Mouse (Mus musculus) layer of hippocampus, adult 2 months (tissue): ENCODE data around the gene Stat5a. TPM values are rescaled to one million over a fixed set of nuclear protein-coding genes. Genes with fewer than 3 reads are reported as not detected.

Source experiments
- DNase-seq, 2 experiments: peaks; one replicate each; pipeline ENCODE4 v3.0.0; 2022; ENCODE audit warnings: low spot score in 2 of 2
- H3K27ac ChIP-seq: fragments of 200-600 bp; 2 replicates; pipeline ENCODE4 v1.8.1; 2022
- H3K4me3 ChIP-seq: fragments of 200-600 bp; 2 replicates; pipeline ENCODE4 v1.8.1; 2022; ENCODE audit warnings: mild to moderate bottlenecking
- CTCF ChIP-seq: fragments of 200-600 bp; conservative IDR thresholded peaks from 2 replicates; pipeline ENCODE4 v1.8.1; 2022; ENCODE audit warnings: antibody characterized with exemption, mild to moderate bottlenecking, moderate library complexity
- total RNA-seq, 2 experiments: library from RNA; stranded (reverse); gene quantifications; 2 replicates each; pipeline ENCODE4 v1.2.3; 2021

The Stat5a gene
- total RNA-seq, 2 experiments from 2014 or later, result 1.7 to 2.0 TPM

- no peak for DNase-seq
- H3K4me3 ChIP-seq, result no peak overlapping the region
- no peak for TF ChIP-seq CTCF
- no peak overlapping the region for H3K27ac ChIP-seq
Measured at GRCm38 (mm10) chr11:100843070-100843669, 16.0 kb upstream of the Stat5a start.

- Histone ChIP-seq H3K4me3 (no peak overlapping the region), H3K27ac (no peak overlapping the region)
- no peak for TF ChIP-seq CTCF
- no peak for DNase-seq
Measured at GRCm38 (mm10) chr11:100844121-100844520, 15.0 kb upstream of the Stat5a start.

GRCm38 (mm10) chr11:100845793-100846192 lies 13.4 kb upstream of the Stat5a start:
- H3K27ac ChIP-seq, result no peak overlapping the region
- DNase-seq, result no peak
- no peak overlapping the region for H3K4me3 ChIP-seq
- TF ChIP-seq CTCF, result no peak

- Histone ChIP-seq H3K4me3 (no peak overlapping the region), H3K27ac (no peak overlapping the region)
- DNase-seq, result no peak
- TF ChIP-seq CTCF, result no peak
Measured at GRCm38 (mm10) chr11:100847572-100847971, 11.6 kb upstream of the Stat5a start.

GRCm38 (mm10) chr11:100848080-100848479 lies 11.1 kb upstream of the Stat5a start:
- no peak for DNase-seq
- TF ChIP-seq CTCF, result no peak

GRCm38 (mm10) chr11:100848789-100849379 lies 10.3 kb upstream of the Stat5a start:
- no peak for TF ChIP-seq CTCF
- Histone ChIP-seq H3K27ac (no peak overlapping the region), H3K4me3 (peak overlapping the region; percentile 71)
- DNase-seq, result no peak

More at GRCm38 (mm10) chr11:100848080-100848479, 11.1 kb upstream of the Stat5a start:
- H3K27ac ChIP-seq, result no peak overlapping the region
- no peak overlapping the region for H3K4me3 ChIP-seq

- DNase-seq, result no peak
- no peak for TF ChIP-seq CTCF
Measured at GRCm38 (mm10) chr11:100849456-100850037, 9.6 kb upstream of the Stat5a start.

GRCm38 (mm10) chr11:100850038-100850777 lies 8.9 kb upstream of the Stat5a start, which contains the start of gene Stat5b:
Gene Stat5b, minus strand, starts transcription at chr11:100850724.
- TF ChIP-seq CTCF, result no peak

More at GRCm38 (mm10) chr11:100849456-100850037, 9.6 kb upstream of the Stat5a start:
- Histone ChIP-seq H3K4me3 (peak overlapping the region; percentile 71), H3K27ac (peak overlapping the region; percentile 86)

GRCm38 (mm10) chr11:100850778-100851528 lies 8.2 kb upstream of the Stat5a start:
- peak overlapping the region; percentile 86; the same call in 1 of the 2 replicates for H3K27ac ChIP-seq
- peak in 1 of 2 experiments; percentile 23 for DNase-seq

More at GRCm38 (mm10) chr11:100850038-100850777, 8.9 kb upstream of the Stat5a start, which contains the start of gene Stat5b:
- peak; percentile 17 to 57 for DNase-seq
- H3K4me3 ChIP-seq, result peak within 1 kb of the TSS; percentile 71
- H3K27ac ChIP-seq, result peak within 1 kb of the TSS; percentile 86

GRCm38 (mm10) chr11:100852088-100852487 lies 7.1 kb upstream of the Stat5a start:
- H3K27ac ChIP-seq, result no peak overlapping the region

More at GRCm38 (mm10) chr11:100850778-100851528, 8.2 kb upstream of the Stat5a start:
- no peak for TF ChIP-seq CTCF
- H3K4me3 ChIP-seq, result peak overlapping the region; percentile 71

GRCm38 (mm10) chr11:100853018-100853417 lies 6.1 kb upstream of the Stat5a start:
- Histone ChIP-seq H3K27ac (no peak overlapping the region), H3K4me3 (no peak overlapping the region)
- DNase-seq, result no peak
- no peak for TF ChIP-seq CTCF

More at GRCm38 (mm10) chr11:100852088-100852487, 7.1 kb upstream of the Stat5a start:
- no peak overlapping the region for H3K4me3 ChIP-seq
- DNase-seq, result no peak
- TF ChIP-seq CTCF, result no peak

GRCm38 (mm10) chr11:100854268-100854667 lies 4.9 kb upstream of the Stat5a start:
- Histone ChIP-seq H3K4me3 (no peak overlapping the region), H3K27ac (no peak overlapping the region)
- TF ChIP-seq CTCF, result no peak
- DNase-seq, result no peak
